Mouse (Mus musculus): ENCODE measurements around the gene Celsr1. TPM values are rescaled to one million over a fixed set of nuclear protein-coding genes. Genes with fewer than 3 reads are reported as not detected.

Gene Celsr1
- polyA plus RNA-seq, 1 experiment = 0.16 TPM

DNA sequence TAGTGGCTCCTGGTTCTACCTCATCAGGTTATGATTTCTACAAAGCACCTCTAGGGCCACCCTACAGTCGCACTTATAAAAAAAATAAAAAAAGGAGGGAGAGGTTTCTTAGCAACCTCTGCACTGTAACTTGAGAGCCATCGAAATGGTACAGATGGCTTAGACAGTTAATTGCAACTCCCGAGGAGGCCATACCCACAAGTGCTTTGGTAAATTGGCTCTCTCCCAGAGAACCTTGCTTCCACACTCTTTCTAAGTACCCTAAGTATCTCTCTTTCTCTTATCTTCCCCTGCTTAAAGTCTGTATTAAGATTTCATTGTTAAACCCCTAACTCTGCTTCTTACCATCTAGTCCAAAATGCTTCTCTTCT lies 41.5 kb downstream of the Celsr1 start:
- no peaks in the 10 kb centered on the region for H3K79me2 ChIP-seq (ENCODE audit: control insufficient read depth, insufficient read depth)
- H3K36me3 ChIP-seq (ENCODE audit: control insufficient read depth, insufficient read depth) = no peaks in the 10 kb centered on the region
- H3ac ChIP-seq (ENCODE audit: control insufficient read depth, insufficient read length, low read depth) = no peak overlapping the region
- peaks cover 40% of the 10 kb centered on the region for H3K27me3 ChIP-seq (ENCODE audit: control insufficient read depth, insufficient read depth, insufficient read length)
- H3K79me3 ChIP-seq (ENCODE audit: low read depth) = no peaks in the 10 kb centered on the region
- H3K4me3 ChIP-seq (ENCODE audit: insufficient read depth, poor library complexity, severe bottlenecking) = no peak overlapping the region
- no peak for TF ChIP-seq MYOG (IDR thresholded peaks at IDR 0.05; ENCODE audit: control insufficient read depth, extremely low read depth, insufficient read length)
- TF ChIP-seq MAX (IDR thresholded peaks at IDR 0.05) = no peak
- no peak for TF ChIP-seq USF1 (IDR thresholded peaks at IDR 0.05; ENCODE audit: low read depth)
- no peak for TF ChIP-seq MYOD1 (IDR thresholded peaks at IDR 0.05; ENCODE audit: control insufficient read depth, insufficient read length, low read depth)
- no peak for TF ChIP-seq FOSL1 (IDR thresholded peaks at IDR 0.05; ENCODE audit: insufficient read depth, low read length, poor library complexity, severe bottlenecking)
- TF ChIP-seq CTCF (IDR thresholded peaks at IDR 0.05; ENCODE audit: control insufficient read depth, insufficient read depth, insufficient read length) = no peak
- no peak for TF ChIP-seq CEBPB (IDR thresholded peaks at IDR 0.05; ENCODE audit: low read depth)

DNA sequence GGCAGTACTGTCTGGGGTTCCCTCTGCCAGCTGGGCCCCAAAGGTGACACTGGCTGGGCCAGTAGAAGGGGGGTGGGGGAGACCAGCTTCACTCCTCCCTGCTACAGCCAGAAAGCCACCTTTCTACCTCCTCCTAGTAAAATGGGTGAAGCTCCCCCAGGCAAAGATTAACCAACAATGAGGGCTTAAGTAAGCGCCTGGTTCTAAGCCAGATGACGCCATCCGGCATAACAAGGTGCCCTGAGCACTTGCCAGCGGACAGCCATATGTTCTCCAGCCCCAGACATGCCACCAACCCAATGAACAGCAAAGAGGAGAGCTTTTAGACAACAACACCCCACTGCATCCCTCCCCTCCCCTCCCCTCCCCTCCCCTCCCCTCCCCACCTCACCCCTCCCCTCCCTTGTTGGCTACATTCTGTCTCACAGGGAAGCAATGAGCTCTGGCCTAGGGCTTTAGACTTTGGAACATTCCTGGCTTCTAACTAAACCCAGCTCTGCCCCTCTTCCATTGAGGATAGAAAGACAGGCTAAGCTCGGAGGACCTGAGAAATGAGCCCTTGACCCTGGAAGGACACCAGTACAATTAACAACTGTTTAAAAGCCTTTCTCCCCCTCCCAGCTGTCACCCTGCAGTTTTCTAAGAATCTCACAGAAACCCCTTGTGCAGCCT lies 42.0 kb downstream of the Celsr1 start:
- Histone ChIP-seq H3K79me3 (ENCODE audit: low read depth) (no peaks in the 10 kb centered on the region), H3K79me2 (ENCODE audit: control insufficient read depth, insufficient read depth) (no peaks in the 10 kb centered on the region), H3ac (ENCODE audit: control insufficient read depth, insufficient read length, low read depth) (no peak overlapping the region), H3K27me3 (ENCODE audit: control insufficient read depth, insufficient read depth, insufficient read length) (peaks cover 40% of the 10 kb centered on the region), H3K4me3 (ENCODE audit: insufficient read depth, poor library complexity, severe bottlenecking) (no peak overlapping the region), H3K36me3 (ENCODE audit: control insufficient read depth, insufficient read depth) (no peaks in the 10 kb centered on the region)
- TF ChIP-seq MYOG (IDR thresholded peaks at IDR 0.05; ENCODE audit: control insufficient read depth, extremely low read depth, insufficient read length) (no peak), FOSL1 (IDR thresholded peaks at IDR 0.05; ENCODE audit: insufficient read depth, low read length, poor library complexity, severe bottlenecking) (no peak), MAX (IDR thresholded peaks at IDR 0.05) (no peak), CTCF (IDR thresholded peaks at IDR 0.05; ENCODE audit: control insufficient read depth, insufficient read depth, insufficient read length) (no peak), CEBPB (IDR thresholded peaks at IDR 0.05; ENCODE audit: low read depth) (no peak), MYOD1 (IDR thresholded peaks at IDR 0.05; ENCODE audit: control insufficient read depth, insufficient read length, low read depth) (no peak), USF1 (IDR thresholded peaks at IDR 0.05; ENCODE audit: low read depth) (no peak)

DNA sequence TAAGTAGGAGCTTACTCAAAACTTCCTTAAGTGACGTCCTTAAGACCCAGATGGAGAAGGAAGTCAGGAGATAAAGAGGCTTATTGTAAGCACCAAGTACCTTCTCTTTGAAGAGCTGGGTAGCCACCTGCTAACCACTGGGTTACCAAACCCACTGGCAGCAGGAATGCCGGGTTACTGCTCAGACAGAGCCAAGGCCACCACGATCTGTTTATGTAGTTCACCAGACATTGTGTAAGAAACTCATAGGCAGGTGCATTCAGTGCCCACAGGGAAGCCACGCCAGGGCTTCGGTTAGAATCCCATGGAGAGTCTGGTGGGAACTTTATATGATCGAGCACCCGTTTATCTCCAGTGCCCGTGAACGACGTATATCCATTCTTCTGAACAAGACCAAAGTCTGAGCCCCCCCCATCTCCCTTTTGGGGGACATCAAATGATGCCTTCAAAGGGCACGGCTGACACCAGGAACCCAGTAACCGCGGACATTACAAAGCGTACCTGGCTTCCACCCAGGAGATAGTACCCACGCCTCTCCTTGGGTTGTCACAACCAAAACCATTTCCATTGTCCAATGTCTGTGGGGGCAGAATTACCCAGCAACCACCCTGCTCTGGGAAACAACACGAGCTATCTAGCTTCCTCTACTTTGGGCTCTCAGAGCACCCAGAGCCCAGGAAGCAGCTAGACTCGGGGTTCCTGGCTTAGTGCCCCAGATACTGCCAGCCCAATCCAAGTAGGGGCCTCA lies 42.7 kb downstream of the Celsr1 start:
- no peak overlapping the region for H3K4me3 ChIP-seq (ENCODE audit: insufficient read depth, poor library complexity, severe bottlenecking)
- no peaks in the 10 kb centered on the region for H3K79me3 ChIP-seq (ENCODE audit: low read depth)
- TF ChIP-seq CEBPB (IDR thresholded peaks at IDR 0.05; ENCODE audit: low read depth) (no peak), USF1 (IDR thresholded peaks at IDR 0.05; ENCODE audit: low read depth) (no peak), FOSL1 (IDR thresholded peaks at IDR 0.05; ENCODE audit: insufficient read depth, low read length, poor library complexity, severe bottlenecking) (no peak), MAX (IDR thresholded peaks at IDR 0.05) (no peak), CTCF (IDR thresholded peaks at IDR 0.05; ENCODE audit: control insufficient read depth, insufficient read depth, insufficient read length) (no peak), MYOG (IDR thresholded peaks at IDR 0.05; ENCODE audit: control insufficient read depth, extremely low read depth, insufficient read length) (no peak), MYOD1 (IDR thresholded peaks at IDR 0.05; ENCODE audit: control insufficient read depth, insufficient read length, low read depth) (no peak)
- no peaks in the 10 kb centered on the region for H3K79me2 ChIP-seq (ENCODE audit: control insufficient read depth, insufficient read depth)
- H3K27me3 ChIP-seq (ENCODE audit: control insufficient read depth, insufficient read depth, insufficient read length) = peaks cover 34% of the 10 kb centered on the region
- no peaks in the 10 kb centered on the region for H3K36me3 ChIP-seq (ENCODE audit: control insufficient read depth, insufficient read depth)
- H3ac ChIP-seq (ENCODE audit: control insufficient read depth, insufficient read length, low read depth) = no peak overlapping the region

DNA sequence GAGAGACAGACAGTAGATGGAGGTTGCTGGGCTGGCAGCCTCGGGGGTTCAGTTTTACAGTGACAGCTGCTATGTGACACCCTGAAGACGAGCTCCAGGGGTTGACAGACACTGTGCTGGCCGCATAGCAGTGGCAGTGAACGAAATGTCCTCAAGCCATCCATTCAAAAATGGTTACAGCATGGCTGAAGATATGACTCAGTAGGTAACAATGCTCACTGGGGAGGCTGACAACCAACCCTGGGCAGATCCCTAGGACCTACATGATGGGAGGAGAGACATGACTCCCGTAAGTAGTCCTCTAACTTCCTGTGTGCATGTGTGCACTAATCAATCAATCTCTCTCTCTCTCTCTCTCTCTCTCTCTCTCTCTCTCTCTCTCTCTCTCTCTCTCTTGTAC lies 45.7 kb downstream of the Celsr1 start:
- H3ac ChIP-seq (ENCODE audit: control insufficient read depth, insufficient read length, low read depth) = no peak overlapping the region
- H3K79me3 ChIP-seq (ENCODE audit: low read depth) = no peaks in the 10 kb centered on the region
- peaks cover 22% of the 10 kb centered on the region for H3K27me3 ChIP-seq (ENCODE audit: control insufficient read depth, insufficient read depth, insufficient read length)
- no peak overlapping the region for H3K4me3 ChIP-seq (ENCODE audit: insufficient read depth, poor library complexity, severe bottlenecking)
- no peak for TF ChIP-seq FOSL1 (IDR thresholded peaks at IDR 0.05; ENCODE audit: insufficient read depth, low read length, poor library complexity, severe bottlenecking)
- no peak for TF ChIP-seq CEBPB (IDR thresholded peaks at IDR 0.05; ENCODE audit: low read depth)
- no peak for TF ChIP-seq USF1 (IDR thresholded peaks at IDR 0.05; ENCODE audit: low read depth)
- no peak for TF ChIP-seq MAX (IDR thresholded peaks at IDR 0.05)
- no peak for TF ChIP-seq MYOD1 (IDR thresholded peaks at IDR 0.05; ENCODE audit: control insufficient read depth, insufficient read length, low read depth)
- no peak for TF ChIP-seq MYOG (IDR thresholded peaks at IDR 0.05; ENCODE audit: control insufficient read depth, extremely low read depth, insufficient read length)
- TF ChIP-seq CTCF (IDR thresholded peaks at IDR 0.05; ENCODE audit: control insufficient read depth, insufficient read depth, insufficient read length) = no peak
- no peaks in the 10 kb centered on the region for H3K36me3 ChIP-seq (ENCODE audit: control insufficient read depth, insufficient read depth)
- no peaks in the 10 kb centered on the region for H3K79me2 ChIP-seq (ENCODE audit: control insufficient read depth, insufficient read depth)

DNA sequence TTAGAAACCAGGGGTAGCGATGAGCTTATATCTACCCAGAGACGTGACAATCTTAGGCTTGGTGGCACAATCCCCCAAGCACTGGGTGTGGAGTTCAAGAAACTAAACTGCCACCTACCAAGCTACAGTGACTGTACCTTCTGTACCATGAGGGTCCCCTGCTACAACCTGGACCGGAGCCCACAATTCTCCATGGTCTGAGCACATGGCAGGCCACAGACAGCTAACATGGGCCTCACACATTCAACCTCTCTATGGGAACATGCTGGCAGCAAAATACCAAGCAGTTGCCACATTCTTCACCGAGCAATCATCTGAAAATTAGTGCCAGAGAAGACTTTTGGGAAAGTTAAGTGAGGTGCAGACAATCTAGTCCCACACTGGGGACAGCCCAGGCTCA lies 47.4 kb downstream of the Celsr1 start:
- peaks cover 19% of the 10 kb centered on the region for H3K27me3 ChIP-seq (ENCODE audit: control insufficient read depth, insufficient read depth, insufficient read length)
- no peaks in the 10 kb centered on the region for H3K36me3 ChIP-seq (ENCODE audit: control insufficient read depth, insufficient read depth)
- TF ChIP-seq MYOD1 (IDR thresholded peaks at IDR 0.05; ENCODE audit: control insufficient read depth, insufficient read length, low read depth) = no peak
- no peak for TF ChIP-seq CEBPB (IDR thresholded peaks at IDR 0.05; ENCODE audit: low read depth)
- no peak for TF ChIP-seq MYOG (IDR thresholded peaks at IDR 0.05; ENCODE audit: control insufficient read depth, extremely low read depth, insufficient read length)
- TF ChIP-seq CTCF (IDR thresholded peaks at IDR 0.05; ENCODE audit: control insufficient read depth, insufficient read depth, insufficient read length) = no peak
- TF ChIP-seq MAX (IDR thresholded peaks at IDR 0.05) = no peak
- no peaks in the 10 kb centered on the region for H3K79me3 ChIP-seq (ENCODE audit: low read depth)
- H3K79me2 ChIP-seq (ENCODE audit: control insufficient read depth, insufficient read depth) = no peaks in the 10 kb centered on the region
- no peak overlapping the region for H3K4me3 ChIP-seq (ENCODE audit: insufficient read depth, poor library complexity, severe bottlenecking)
- H3ac ChIP-seq (ENCODE audit: control insufficient read depth, insufficient read length, low read depth) = no peak overlapping the region

Data from C2C12 (cell line).